Mouse (Mus musculus) brown adipose tissue, adult 24 weeks (tissue): ENCODE measurements around the gene Pigw. TPM values are rescaled to one million over a fixed set of nuclear protein-coding genes. Genes with fewer than 3 reads are reported as not detected.

Experiments used
- H3K27ac ChIP-seq: fragments of 200-500 bp; replicated peaks from 2 replicates; pipeline ENCODE4 v1.5.1; 2012; ENCODE audit warnings: low read depth, mild to moderate bottlenecking, low read length
- H3K4me1 ChIP-seq: fragments of 200-500 bp; 2 replicates; pipeline ENCODE4 v1.6.1; 2012; ENCODE audit warnings: low read length, mixed read lengths; ENCODE audit not compliant: control insufficient read depth, insufficient read depth, insufficient read length
- H3K4me3 ChIP-seq: fragments of 200-500 bp; 2 replicates; pipeline ENCODE4 v1.5.1; 2012; ENCODE audit warnings: low read depth, mild to moderate bottlenecking, low read length, moderate library complexity; ENCODE audit not compliant: insufficient read depth
- polyA plus RNA-seq: library from polyadenylated mRNA; stranded (reverse); fragments of >200 nt; gene quantifications from 2 replicates; pipeline ENCODE4 v1.2.4, GENCODE M21; 2012; ENCODE audit not compliant: missing spikeins, insufficient read depth, insufficient read length

Gene Pigw
- polyA plus RNA-seq: 3.5 and 4.7 TPM in 2 replicates

- peak within 1 kb of the TSS; percentile 61 for H3K27ac ChIP-seq
- no peaks in the 10 kb centered on the region for H3K4me1 ChIP-seq
- H3K4me3 ChIP-seq: peak within 1 kb of the TSS; percentile 99
Measured at GRCm38 (mm10) chr11:84879772-84880464, at the start of gene Pigw, which contains the start of gene Myo19. TSS of gene Pigw (minus strand) at chr11:84880285. TSS of gene Myo19 (plus strand) at chr11:84880148.

- Histone ChIP-seq H3K4me1 (no peaks in the 10 kb centered on the region), H3K27ac (no peak overlapping the region), H3K4me3 (no peak overlapping the region)
Measured at GRCm38 (mm10) chr11:84920981-84921380, 40.9 kb upstream of the Pigw start.

- no peak overlapping the region for H3K27ac ChIP-seq
- H3K4me3 ChIP-seq: no peak overlapping the region
- H3K4me1 ChIP-seq: peaks cover 2% of the 10 kb centered on the region; the same call in 1 of the 2 replicates
Measured at GRCm38 (mm10) chr11:84919951-84920350, 39.9 kb upstream of the Pigw start.

- no peak overlapping the region for H3K27ac ChIP-seq
- no peak overlapping the region for H3K4me3 ChIP-seq
- H3K4me1 ChIP-seq: peaks cover 2% of the 10 kb centered on the region; the same call in 1 of the 2 replicates
Measured at GRCm38 (mm10) chr11:84919276-84919675, 39.2 kb upstream of the Pigw start.

GRCm38 (mm10) chr11:84918425-84918824, 38.3 kb upstream of the Pigw start:
- H3K27ac ChIP-seq: no peak overlapping the region
- H3K4me3 ChIP-seq: no peak overlapping the region

GRCm38 (mm10) chr11:84916703-84917300, 36.7 kb upstream of the Pigw start:
- peak overlapping the region; percentile 96 for H3K4me3 ChIP-seq
- H3K4me1 ChIP-seq: peaks cover 2% of the 10 kb centered on the region; the same call in 1 of the 2 replicates
- H3K27ac ChIP-seq: no peak overlapping the region

More at GRCm38 (mm10) chr11:84918425-84918824, 38.3 kb upstream of the Pigw start:
- H3K4me1 ChIP-seq: peaks cover 2% of the 10 kb centered on the region; the same call in 1 of the 2 replicates

GRCm38 (mm10) chr11:84916053-84916702, 36.1 kb upstream of the Pigw start, which contains the start of gene Znhit3:
TSS of gene Znhit3 (minus strand) at chr11:84916366.
- H3K27ac ChIP-seq: no peak within 1 kb of the TSS
- H3K4me1 ChIP-seq: peaks cover 2% of the 10 kb centered on the region; the same call in 1 of the 2 replicates
- H3K4me3 ChIP-seq: peak within 1 kb of the TSS; percentile 96

- Histone ChIP-seq H3K27ac (no peak overlapping the region), H3K4me1 (peaks cover 2% of the 10 kb centered on the region; the same call in 1 of the 2 replicates), H3K4me3 (no peak overlapping the region)
Measured at GRCm38 (mm10) chr11:84914673-84915072, 34.6 kb upstream of the Pigw start.

GRCm38 (mm10) chr11:84910411-84910810, 30.3 kb upstream of the Pigw start:
- Histone ChIP-seq H3K27ac (no peak overlapping the region), H3K4me1 (peaks cover 2% of the 10 kb centered on the region; the same call in 1 of the 2 replicates), H3K4me3 (no peak overlapping the region)

- no peak overlapping the region for H3K27ac ChIP-seq
- no peak overlapping the region for H3K4me3 ChIP-seq
- no peaks in the 10 kb centered on the region for H3K4me1 ChIP-seq
Measured at GRCm38 (mm10) chr11:84908480-84908879, 28.4 kb upstream of the Pigw start.

GRCm38 (mm10) chr11:84907081-84907480, 27.0 kb upstream of the Pigw start:
- Histone ChIP-seq H3K4me1 (no peaks in the 10 kb centered on the region), H3K27ac (no peak overlapping the region), H3K4me3 (no peak overlapping the region)

- Histone ChIP-seq H3K4me3 (no peak overlapping the region), H3K4me1 (no peaks in the 10 kb centered on the region), H3K27ac (no peak overlapping the region)
Measured at GRCm38 (mm10) chr11:84904597-84905144, 24.6 kb upstream of the Pigw start.

- no peak overlapping the region for H3K4me3 ChIP-seq
- H3K4me1 ChIP-seq: no peaks in the 10 kb centered on the region
- no peak overlapping the region for H3K27ac ChIP-seq
Measured at GRCm38 (mm10) chr11:84893113-84893512, 13.0 kb upstream of the Pigw start.

GRCm38 (mm10) chr11:84891705-84892104, 11.6 kb upstream of the Pigw start:
- Histone ChIP-seq H3K4me3 (no peak overlapping the region), H3K27ac (no peak overlapping the region), H3K4me1 (no peaks in the 10 kb centered on the region)

- Histone ChIP-seq H3K27ac (no peak overlapping the region), H3K4me1 (no peaks in the 10 kb centered on the region), H3K4me3 (no peak overlapping the region)
Measured at GRCm38 (mm10) chr11:84889492-84889891, 9.4 kb upstream of the Pigw start.
